Mouse (Mus musculus) bone marrow, adult 2 months (tissue): ENCODE data around the gene Smyd3. TPM values are rescaled to one million over a fixed set of nuclear protein-coding genes. Genes with fewer than 3 reads are reported as not detected.

ENCODE experiments used
- H3K27ac ChIP-seq: fragments of 200-500 bp; 2 replicates; pipeline ENCODE4 v1.5.1; 2012; ENCODE audit warnings: low read depth, mild to moderate bottlenecking, control low read depth, inconsistent platforms, low read length; ENCODE audit not compliant: control insufficient read depth, poor library complexity, insufficient read depth
- H3K4me1 ChIP-seq: fragments of 200-500 bp; 2 replicates; pipeline ENCODE4 v1.6.1; 2011; ENCODE audit warnings: low read length; ENCODE audit not compliant: control insufficient read depth, insufficient read depth
- H3K4me3 ChIP-seq: fragments of 200-500 bp; replicated peaks from 2 replicates; pipeline ENCODE3; 2011; ENCODE audit warnings: mild to moderate bottlenecking, low read depth, low read length, control low read depth; ENCODE audit not compliant: control insufficient read depth
- CTCF ChIP-seq: fragments of 200-500 bp; IDR thresholded peaks from 2 replicates; pipeline ENCODE4 v1.5.1; 2011; ENCODE audit warnings: low read length, control low read depth; ENCODE audit not compliant: control insufficient read depth, insufficient read depth
- POLR2A ChIP-seq: fragments of 200-500 bp; IDR thresholded peaks from 2 replicates; pipeline ENCODE4 v1.6.1; 2011; ENCODE audit warnings: low read depth, mild to moderate bottlenecking, control low read depth, low read length, borderline replicate concordance; ENCODE audit not compliant: control insufficient read depth
- WGBS: fragments of 180-500 bp; shearing (Covaris S2); methylation state at CpG from one replicate; pipeline ENCODE4 v1.1.7; 2018; 5-methylcytosine and 5-hydroxymethylcytosine counted together
- polyA plus RNA-seq: library from polyadenylated mRNA; stranded (reverse); fragments of >200 nt; gene quantifications from 2 replicates; pipeline ENCODE4 v1.2.4, GENCODE M21; 2011; ENCODE audit warnings: low replicate concordance; ENCODE audit not compliant: missing spikeins, insufficient read depth, insufficient read length

Smyd3 gene
- polyA plus RNA-seq, 1 experiment, result 20.8 TPM

GRCm38 (mm10) chr1:179041231-179041904 is 476.5 kb downstream of the Smyd3 start:
- no peak for TF ChIP-seq POLR2A
- TF ChIP-seq CTCF, result no peak
- H3K27ac ChIP-seq, result no peak overlapping the region
- no peak overlapping the region for H3K4me3 ChIP-seq
- 87% methylated on average over 14 of the region's 14 CpGs for WGBS
- peaks cover 2% of the 10 kb centered on the region; the same call in 1 of the 2 replicates for H3K4me1 ChIP-seq

DNA sequence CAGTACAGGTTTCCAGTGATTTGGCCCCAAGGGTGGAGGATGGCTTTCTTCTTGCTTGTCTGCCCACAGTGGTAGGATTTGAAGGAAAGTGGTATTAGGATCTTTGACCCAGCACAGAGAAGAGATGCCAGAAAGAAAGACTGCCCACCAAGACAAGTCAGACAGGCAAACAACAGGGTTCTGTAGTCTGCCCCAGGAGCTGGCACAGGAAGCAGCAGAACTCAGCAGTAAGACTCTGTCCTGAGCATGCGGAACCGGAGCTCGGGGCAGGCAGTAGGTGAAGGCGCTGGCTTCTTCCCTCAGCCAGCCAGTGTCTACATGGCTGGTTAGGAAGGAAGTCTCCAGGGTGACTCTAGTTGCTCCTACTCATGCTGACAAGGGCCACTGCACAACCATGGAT is 479.0 kb downstream of the Smyd3 start:
- TF ChIP-seq POLR2A (no peak), CTCF (no peak)
- WGBS, result 96% methylated on average over 4 of the region's 4 CpGs
- Histone ChIP-seq H3K4me1 (no peaks in the 10 kb centered on the region), H3K4me3 (no peak overlapping the region), H3K27ac (no peak overlapping the region)

- Histone ChIP-seq H3K4me1 (no peaks in the 10 kb centered on the region), H3K27ac (no peak overlapping the region), H3K4me3 (no peak overlapping the region)
- no peak for TF ChIP-seq CTCF
- TF ChIP-seq POLR2A, result no peak
- WGBS, result 79% methylated on average over 2 of the region's 2 CpGs
These were observed 484.9 kb downstream of the Smyd3 start for GRCm38 (mm10) chr1:179032947-179033346.

- Histone ChIP-seq H3K4me3 (no peak overlapping the region), H3K4me1 (no peaks in the 10 kb centered on the region), H3K27ac (no peak overlapping the region)
- 89% methylated on average over 5 of the region's 5 CpGs for WGBS
- no peak for TF ChIP-seq POLR2A
- no peak for TF ChIP-seq CTCF
These were observed 486.3 kb downstream of the Smyd3 start for GRCm38 (mm10) chr1:179031581-179031980.

DNA sequence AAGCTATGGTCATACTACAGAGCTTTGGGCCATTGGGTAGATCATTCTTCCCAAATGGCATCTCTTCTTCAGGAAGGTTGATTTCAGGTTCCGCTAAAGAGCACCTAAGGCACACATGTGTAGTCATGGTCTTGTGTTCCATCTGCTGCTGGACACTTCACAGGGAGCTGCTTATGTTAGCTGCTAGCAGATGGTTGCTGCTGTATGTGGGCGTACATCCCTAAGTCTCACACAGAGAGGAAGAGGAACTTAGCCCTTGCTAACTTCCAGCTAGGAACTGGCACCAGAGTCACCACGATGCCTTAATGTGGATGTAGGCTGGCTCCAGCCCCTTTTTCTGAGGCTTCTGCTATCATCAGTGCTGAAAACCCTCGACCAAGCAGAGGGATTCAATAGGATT is 491.2 kb downstream of the Smyd3 start:
- TF ChIP-seq CTCF (no peak), POLR2A (no peak)
- Histone ChIP-seq H3K27ac (no peak overlapping the region), H3K4me1 (no peaks in the 10 kb centered on the region), H3K4me3 (no peak overlapping the region)
- WGBS, result 69% methylated on average over 4 of the region's 4 CpGs

GRCm38 (mm10) chr1:179025169-179025568 is 492.7 kb downstream of the Smyd3 start:
- Histone ChIP-seq H3K27ac (no peak overlapping the region), H3K4me1 (no peaks in the 10 kb centered on the region), H3K4me3 (no peak overlapping the region)
- WGBS, result 74% methylated on average over 4 of the region's 4 CpGs
- TF ChIP-seq CTCF, result no peak
- TF ChIP-seq POLR2A, result no peak

DNA sequence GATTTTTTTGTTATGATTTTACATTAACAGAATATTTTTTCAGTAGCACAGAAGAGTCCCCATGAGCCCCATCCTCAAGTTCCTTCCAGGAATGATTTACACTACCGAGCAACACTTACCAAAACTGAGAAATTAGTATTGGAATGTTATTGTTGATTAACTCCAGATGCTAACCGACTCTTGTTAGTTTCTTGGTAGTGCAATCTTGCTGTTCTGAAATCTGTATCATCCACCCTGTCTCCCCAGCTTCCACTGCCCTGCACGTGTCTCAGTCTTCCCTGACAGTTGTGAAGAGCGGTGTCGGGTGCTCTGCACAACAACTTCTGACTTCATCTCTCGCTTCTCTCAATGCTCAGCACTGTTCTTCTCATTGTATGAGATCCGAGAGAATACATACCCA is 494.4 kb downstream of the Smyd3 start:
- no peaks in the 10 kb centered on the region for H3K4me1 ChIP-seq
- no peak overlapping the region for H3K27ac ChIP-seq
- whole genome bisulfite sequencing, result 88% methylated on average over 7 of the region's 7 CpGs
- no peak for TF ChIP-seq CTCF
- TF ChIP-seq POLR2A, result no peak
- no peak overlapping the region for H3K4me3 ChIP-seq

DNA sequence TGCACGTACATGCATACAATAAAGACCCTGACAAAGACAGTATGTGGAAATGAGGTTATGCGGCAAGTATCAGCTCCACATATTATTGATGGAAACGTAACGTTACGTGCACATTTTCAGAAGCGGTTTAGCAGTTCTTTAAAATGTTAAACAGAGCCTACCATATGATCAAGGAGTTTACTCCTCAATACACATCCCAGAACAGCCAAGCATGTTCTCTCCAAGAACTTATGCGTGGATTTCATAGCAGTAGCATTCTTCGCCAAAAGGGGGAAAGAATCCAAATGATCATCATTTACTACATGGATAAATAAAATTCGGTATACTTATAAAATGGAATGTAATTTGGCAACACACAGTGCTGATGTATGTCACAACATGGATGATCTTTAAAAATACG is 500.4 kb downstream of the Smyd3 start:
- no peak overlapping the region for H3K4me3 ChIP-seq
- H3K27ac ChIP-seq, result no peak overlapping the region
- no peaks in the 10 kb centered on the region for H3K4me1 ChIP-seq
- TF ChIP-seq POLR2A (no peak), CTCF (no peak)
- WGBS, result 91% methylated on average over 10 of the region's 10 CpGs

- H3K4me1 ChIP-seq, result peaks cover 3% of the 10 kb centered on the region; the same call in 1 of the 2 replicates
- H3K27ac ChIP-seq, result no peak overlapping the region
- no peak overlapping the region for H3K4me3 ChIP-seq
- no peak for TF ChIP-seq CTCF
- TF ChIP-seq POLR2A, result no peak
These were observed 504.8 kb downstream of the Smyd3 start for GRCm38 (mm10) chr1:179013021-179013420.
